In the genomic region with DNA sequence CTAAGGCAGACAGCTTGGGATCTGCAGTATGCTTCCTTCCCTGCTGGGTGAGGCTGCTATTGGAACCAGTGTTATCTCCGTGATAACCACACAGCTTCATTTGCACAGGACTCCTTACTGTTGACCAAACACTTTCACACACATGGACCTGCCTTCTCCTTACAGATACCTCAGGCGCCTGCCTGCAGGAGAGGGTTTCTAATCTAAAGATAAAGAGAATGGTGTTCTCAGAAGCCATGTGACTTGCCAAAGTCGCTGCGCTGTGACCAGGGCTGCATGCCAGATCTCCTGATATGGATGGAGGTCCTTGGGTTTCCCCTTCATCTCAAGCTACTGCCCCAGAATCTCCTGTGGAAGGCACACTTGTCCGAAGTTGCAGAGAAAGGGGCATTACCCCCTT, we compare ENCODE assay signal across 30 mouse cellular contexts. TPM values are rescaled to one million over a fixed set of nuclear protein-coding genes. Genes with fewer than 3 reads are reported as not detected.
DNase-seq lines count a peak whose midpoint lies in the region; ATAC-seq and TF ChIP-seq lines count a peak whose summit lies in the region.
"Had no signal": no experiment of that assay in that cellular context is flagged by ENCODE, and none has a peak within 500 bp of the region (broad histone marks: within the 10 kb centered on the region; RNA-seq: fewer than 3 reads in every experiment).

No protein-coding gene starts in this region.

- no peak overlapping the region for H3K27ac ChIP-seq in heart, embryonic 13.5 days (replicated peaks)
- H3K27ac ChIP-seq in midbrain, embryonic 10.5 days (replicated peaks): 0 out of 2 replicates have a peak overlapping the region, but pooled peaks have one; percentile 0
- H3K27ac ChIP-seq in midbrain, embryonic 16.5 days (ENCODE audit: low read length): no peak overlapping the region
- H3K27ac ChIP-seq in stomach, postnatal 0 days (replicated peaks): no peak overlapping the region
- H3K27ac ChIP-seq: embryonic facial prominence, embryonic 10.5 days; embryonic facial prominence, embryonic 13.5 days; forebrain, embryonic 12.5 days; forebrain, embryonic 15.5 days; heart, adult 2 months; hindbrain, embryonic 14.5 days; hindbrain, postnatal 0 days had no signal

- peaks cover 53% of the 10 kb centered on the region for H3K4me1 ChIP-seq in heart, embryonic 13.5 days
- H3K4me1 ChIP-seq in midbrain, embryonic 10.5 days: peaks cover 44% of the 10 kb centered on the region
- peaks cover 26% of the 10 kb centered on the region for H3K4me1 ChIP-seq in midbrain, embryonic 16.5 days (ENCODE audit: control insufficient read depth, insufficient read depth, low read length)
- H3K4me1 ChIP-seq in stomach, postnatal 0 days (replicated peaks; ENCODE audit: control insufficient read depth, insufficient read depth): peaks cover 10% of the 10 kb centered on the region

- no peaks in the 10 kb centered on the region for H3K9me3 ChIP-seq in heart, embryonic 13.5 days
- H3K9me3 ChIP-seq in midbrain, embryonic 10.5 days (replicated peaks): no peaks in the 10 kb centered on the region
- H3K9me3 ChIP-seq in midbrain, embryonic 16.5 days (replicated peaks; ENCODE audit: control insufficient read depth, low read length, poor library complexity, severe bottlenecking): no peaks in the 10 kb centered on the region
- H3K9me3 ChIP-seq in stomach, postnatal 0 days (ENCODE audit: control insufficient read depth, low read length): no peaks in the 10 kb centered on the region
- H3K9me3 ChIP-seq: embryonic facial prominence, embryonic 10.5 days; embryonic facial prominence, embryonic 13.5 days; forebrain, embryonic 12.5 days; forebrain, embryonic 15.5 days had no signal

- no peak for ATAC-seq in heart, embryonic 13.5 days (ENCODE audit: extremely low read depth, insufficient number of reproducible peaks, low FRiP score, low TSS enrichment)
- ATAC-seq in midbrain, embryonic 16.5 days: no peak
- peak; percentile 33; the same call in 1 of the 2 replicates for ATAC-seq in stomach, postnatal 0 days (ENCODE audit: low FRiP score, low TSS enrichment)
- ATAC-seq in monocyte, adult 5-6 weeks (replicated peaks; ENCODE audit: insufficient number of reproducible peaks, low FRiP score, low TSS enrichment, poor library complexity, severe bottlenecking): no peak
- ATAC-seq: activated CD4-positive, CD25-positive, alpha-beta regulatory T cell, adult 4 months; CD4-positive, CD25-positive, alpha-beta regulatory T cell, adult 4 months; forebrain, embryonic 15.5 days; hindbrain, postnatal 0 days; inflammation-experienced regulatory T-cells, adult 6 months; intestine, embryonic 16.5 days had no signal

- no peak for TF ChIP-seq EP300 in stomach, postnatal 0 days (optimal IDR thresholded peaks at IDR 0.05)

- no peak overlapping the region for H3K4me3 ChIP-seq in heart, embryonic 13.5 days
- H3K4me3 ChIP-seq in midbrain, embryonic 10.5 days: no peak overlapping the region
- no peak overlapping the region for H3K4me3 ChIP-seq in midbrain, embryonic 16.5 days (ENCODE audit: low read depth, low read length)
- no peak overlapping the region for H3K4me3 ChIP-seq in stomach, postnatal 0 days (ENCODE audit: low read depth, low read length)
- H3K4me3 ChIP-seq: embryonic facial prominence, embryonic 10.5 days; embryonic facial prominence, embryonic 13.5 days; erythroblast, embryonic 14.5 days; forebrain, embryonic 12.5 days; forebrain, embryonic 15.5 days; heart, adult 2 months had no signal

- H3K4me2 ChIP-seq in heart, embryonic 13.5 days: peak overlapping the region; percentile 16; the same call in 1 of the 2 replicates
- H3K4me2 ChIP-seq in midbrain, embryonic 16.5 days (ENCODE audit: low read length): no peak overlapping the region
- no peak overlapping the region for H3K4me2 ChIP-seq in stomach, postnatal 0 days (replicated peaks; ENCODE audit: low read depth)
- H3K4me2 ChIP-seq: embryonic facial prominence, embryonic 13.5 days; forebrain, embryonic 12.5 days; forebrain, embryonic 15.5 days; heart, embryonic 11.5 days; hindbrain, embryonic 14.5 days had no signal

- no peaks in the 10 kb centered on the region for H3K27me3 ChIP-seq in heart, embryonic 13.5 days (replicated peaks)
- peaks cover 22% of the 10 kb centered on the region for H3K27me3 ChIP-seq in midbrain, embryonic 10.5 days (ENCODE audit: low read depth, poor library complexity, severe bottlenecking)
- H3K27me3 ChIP-seq in midbrain, embryonic 16.5 days (ENCODE audit: control insufficient read depth, insufficient read depth, low read depth, low read length): no peaks in the 10 kb centered on the region
- no peaks in the 10 kb centered on the region for H3K27me3 ChIP-seq in stomach, postnatal 0 days (ENCODE audit: control insufficient read depth, insufficient read depth, low read length)
- H3K27me3 ChIP-seq: embryonic facial prominence, embryonic 13.5 days; forebrain, embryonic 12.5 days; forebrain, embryonic 15.5 days had no signal

- H3K9ac ChIP-seq in heart, embryonic 13.5 days: peak overlapping the region; percentile 28
- no peak overlapping the region for H3K9ac ChIP-seq in midbrain, embryonic 16.5 days (ENCODE audit: low read depth, low read length)
- H3K9ac ChIP-seq in stomach, postnatal 0 days (ENCODE audit: low read length): no peak overlapping the region
- H3K9ac ChIP-seq: forebrain, embryonic 12.5 days; forebrain, embryonic 15.5 days; hindbrain, embryonic 14.5 days had no signal

- WGBS in heart, embryonic 13.5 days: 2% methylated on average over 5 of the region's 5 CpGs
- 63% methylated on average over 5 of the region's 5 CpGs for WGBS in midbrain, embryonic 10.5 days
- 62% methylated on average over 5 of the region's 5 CpGs for WGBS in midbrain, embryonic 16.5 days
- 24% methylated on average over 5 of the region's 5 CpGs for WGBS in stomach, postnatal 0 days

- H3K36me3 ChIP-seq in heart, embryonic 13.5 days: no peaks in the 10 kb centered on the region
- no peaks in the 10 kb centered on the region for H3K36me3 ChIP-seq in midbrain, embryonic 10.5 days
- H3K36me3 ChIP-seq in midbrain, embryonic 16.5 days (ENCODE audit: control insufficient read depth, insufficient read depth, low read length): no peaks in the 10 kb centered on the region
- no peaks in the 10 kb centered on the region for H3K36me3 ChIP-seq in stomach, postnatal 0 days (ENCODE audit: control insufficient read depth, insufficient read depth, low read length)
- H3K36me3 ChIP-seq: embryonic facial prominence, embryonic 10.5 days; embryonic facial prominence, embryonic 13.5 days; forebrain, embryonic 12.5 days; forebrain, embryonic 15.5 days had no signal

- TF ChIP-seq CTCF in stomach, postnatal 0 days (IDR thresholded peaks at IDR 0.05; ENCODE audit: low read depth): no peak

- DNase-seq in heart, postnatal 14 days: no peak
- DNase-seq in midbrain, embryonic 10.5 days (ENCODE audit: low spot score): no peak
- no peak for DNase-seq in stomach, postnatal 0 days (ENCODE audit: low spot score)
- DNase-seq: adrenal gland, adult 8-10 months; adrenal gland, postnatal 25 days; cerebellum, adult 11-12 months; cerebellum, adult 8-10 months; cerebellum, postnatal 36 days; embryo, embryonic 11 days; gastrocnemius, postnatal 25 days; heart, adult 2 months; heart, postnatal 36 days had no signal

- intact Hi-C loops in heart, postnatal 14 days (cut with DNase I): no loop called here

RNA-seq across cellular contexts. Expression of a gene that starts 14.8 kb away (rescaled TPM):
- polyA plus RNA-seq in heart, embryonic 13.5 days (2015; fragmentation: Nextera tagmentation; extraction: Ambion mirVana): 54.5 and 58.5 TPM in 2 replicates
- total RNA-seq in heart, postnatal 14 days (2021): 10 to 100 TPM; 59.2 to 60.7 TPM
- 32.4 and 44.8 TPM in 2 replicates for polyA plus RNA-seq in midbrain, embryonic 10.5 days (2016; fragmentation: Nextera tagmentation; extraction: Ambion mirVana)
- polyA plus RNA-seq in midbrain, embryonic 16.5 days (2015; fragmentation: Nextera tagmentation; extraction: Ambion mirVana): 173 and 192 TPM in 2 replicates
- 13.3 and 17.8 TPM in 2 replicates for polyA plus RNA-seq in stomach, postnatal 0 days (2015; fragmentation: Nextera tagmentation; extraction: Ambion mirVana)
- 1.3 to 8.1 TPM (median 3.0 TPM) in 3 replicates for total RNA-seq in monocyte, adult 5-6 weeks (2017)
- polyA plus RNA-seq: erythroblast, embryonic 14.5 days had no signal

RNA-seq across cellular contexts. Expression of a gene that starts 22.8 kb away (rescaled TPM):
- 16.1 and 16.6 TPM in 2 replicates for polyA plus RNA-seq in heart, embryonic 13.5 days (2015; fragmentation: Nextera tagmentation; extraction: Ambion mirVana)
- total RNA-seq in heart, postnatal 14 days (2021): 10 to 100 TPM; 12.4 to 14.3 TPM
- polyA plus RNA-seq in midbrain, embryonic 10.5 days (2016; fragmentation: Nextera tagmentation; extraction: Ambion mirVana): 14.8 and 19.7 TPM in 2 replicates
- polyA plus RNA-seq in midbrain, embryonic 16.5 days (2015; fragmentation: Nextera tagmentation; extraction: Ambion mirVana): 16.6 and 23.3 TPM in 2 replicates
- polyA plus RNA-seq in stomach, postnatal 0 days (2015; fragmentation: Nextera tagmentation; extraction: Ambion mirVana): 18.2 and 19.2 TPM in 2 replicates
- total RNA-seq in monocyte, adult 5-6 weeks (2017): 13.2 to 33.8 TPM (median 15.2 TPM) in 3 replicates

RNA-seq across cellular contexts. Expression of a gene that starts 32.1 kb away (rescaled TPM):
- 66.7 and 70.7 TPM in 2 replicates for polyA plus RNA-seq in heart, embryonic 13.5 days (2015; fragmentation: Nextera tagmentation; extraction: Ambion mirVana)
- total RNA-seq in heart, postnatal 14 days (2021): 10 to 100 TPM; 44.0 to 45.7 TPM
- 160 and 170 TPM in 2 replicates for polyA plus RNA-seq in midbrain, embryonic 10.5 days (2016; fragmentation: Nextera tagmentation; extraction: Ambion mirVana)
- 78.0 and 85.0 TPM in 2 replicates for polyA plus RNA-seq in midbrain, embryonic 16.5 days (2015; fragmentation: Nextera tagmentation; extraction: Ambion mirVana)
- 45.2 and 45.3 TPM in 2 replicates for polyA plus RNA-seq in stomach, postnatal 0 days (2015; fragmentation: Nextera tagmentation; extraction: Ambion mirVana)
- 33.8 to 45.3 TPM (median 42.1 TPM) in 3 replicates for total RNA-seq in monocyte, adult 5-6 weeks (2017)

RNA-seq across cellular contexts. Expression of a gene that starts 52.8 kb away (rescaled TPM):
- 0.08 and 0.11 TPM in 2 replicates for polyA plus RNA-seq in heart, embryonic 13.5 days (2015; fragmentation: Nextera tagmentation; extraction: Ambion mirVana)
- not detected for total RNA-seq in heart, postnatal 14 days (2021)
- 0.05 TPM in 1 of 2 replicates, not detected in the other for polyA plus RNA-seq in midbrain, embryonic 10.5 days (2016; fragmentation: Nextera tagmentation; extraction: Ambion mirVana)
- polyA plus RNA-seq in midbrain, embryonic 16.5 days (2015; fragmentation: Nextera tagmentation; extraction: Ambion mirVana): 0.08 TPM in 1 of 2 replicates, not detected in the other
- 0.08 TPM in 1 of 2 replicates, not detected in the other for polyA plus RNA-seq in stomach, postnatal 0 days (2015; fragmentation: Nextera tagmentation; extraction: Ambion mirVana)
- not detected in 3 replicates for total RNA-seq in monocyte, adult 5-6 weeks (2017)
- total RNA-seq: adrenal gland, adult 8-10 months; adrenal gland, postnatal 25 days; gastrocnemius, adult 8-10 months; gastrocnemius, postnatal 25 days; heart, adult 2 months; heart, postnatal 36 days; hindbrain, postnatal 0 days had no signal
- polyA plus RNA-seq: C2C12; CD4-positive, CD25-positive, alpha-beta regulatory T cell, adult 4 months; erythroblast, embryonic 14.5 days; heart, embryonic 11.5 days; hindbrain, embryonic 11.5 days; inflammation-experienced regulatory T-cells, adult 6 months; intestine, embryonic 16.5 days had no signal
